Mouse (Mus musculus) naive thymus-derived CD4-positive, alpha-beta T cell, adult 2 months (primary cell): ENCODE measurements around the gene Alox12.

ENCODE experiments used
- DNase-seq: peaks from one replicate; pipeline ENCODE4 v3.0.0-alpha.2; 2011; ENCODE audit warnings: low read depth

The Alox12 gene

GRCm38 (mm10) chr11:70254931-70255531 lies at the start of gene Alox12:
TSS of gene Alox12 (minus strand) at chr11:70255353.
- no peak for DNase-seq

- DNase-seq: no peak
These were observed 47.1 kb upstream of the Alox12 start for GRCm38 (mm10) chr11:70302293-70302692.

GRCm38 (mm10) chr11:70297836-70298454 lies 42.8 kb upstream of the Alox12 start:
- peak; percentile 72 for DNase-seq

- peak; percentile 42 for DNase-seq
These were observed 42.3 kb upstream of the Alox12 start for GRCm38 (mm10) chr11:70297405-70297804.

- no peak for DNase-seq
These were observed 38.7 kb upstream of the Alox12 start for GRCm38 (mm10) chr11:70293881-70294280.

- peak; percentile 46 for DNase-seq
These were observed 36.1 kb upstream of the Alox12 start for GRCm38 (mm10) chr11:70291235-70291634.

GRCm38 (mm10) chr11:70289236-70289635 lies 34.1 kb upstream of the Alox12 start:
- no peak for DNase-seq

- DNase-seq: no peak
These were observed 32.9 kb upstream of the Alox12 start for GRCm38 (mm10) chr11:70288102-70288501.

GRCm38 (mm10) chr11:70285686-70286085 lies 30.5 kb upstream of the Alox12 start:
- no peak for DNase-seq

- no peak for DNase-seq
These were observed 29.6 kb upstream of the Alox12 start for GRCm38 (mm10) chr11:70284757-70285156.

GRCm38 (mm10) chr11:70283666-70284065 lies 28.5 kb upstream of the Alox12 start:
- DNase-seq: no peak

- peak; percentile 75 for DNase-seq
These were observed 25.3 kb upstream of the Alox12 start for GRCm38 (mm10) chr11:70280441-70280840.

- DNase-seq: no peak
These were observed 23.8 kb upstream of the Alox12 start for GRCm38 (mm10) chr11:70278961-70279360.

GRCm38 (mm10) chr11:70271641-70272040 lies 16.5 kb upstream of the Alox12 start:
- DNase-seq: no peak

GRCm38 (mm10) chr11:70266405-70266804 lies 11.3 kb upstream of the Alox12 start:
- no peak for DNase-seq

- no peak for DNase-seq
These were observed 10.7 kb upstream of the Alox12 start for GRCm38 (mm10) chr11:70265819-70266218.

- DNase-seq: peak; percentile 77
These were observed 10.1 kb upstream of the Alox12 start for GRCm38 (mm10) chr11:70265252-70265651.

- DNase-seq: no peak
These were observed 3.9 kb upstream of the Alox12 start for GRCm38 (mm10) chr11:70259035-70259434.

GRCm38 (mm10) chr11:70254337-70254736 lies 816 bp downstream of the Alox12 start:
- peak; percentile 40 for DNase-seq

GRCm38 (mm10) chr11:70251853-70252252 lies 3.3 kb downstream of the Alox12 start:
- DNase-seq: no peak

GRCm38 (mm10) chr11:70250150-70250549 lies 5.0 kb downstream of the Alox12 start:
- DNase-seq: no peak

- peak; percentile 90 for DNase-seq
These were observed 7.9 kb downstream of the Alox12 start for GRCm38 (mm10) chr11:70247136-70247845.

GRCm38 (mm10) chr11:70242591-70242990 lies 12.6 kb downstream of the Alox12 start:
- DNase-seq: no peak
